Mouse (Mus musculus): ENCODE measurements at regions not wholly inside any gene's neighbourhood (a gene's known extent, or its start where the extent isn't known, plus 50 kb on each side); places are given as distances from the start of the nearest gene placed in this dataset.

DNA sequence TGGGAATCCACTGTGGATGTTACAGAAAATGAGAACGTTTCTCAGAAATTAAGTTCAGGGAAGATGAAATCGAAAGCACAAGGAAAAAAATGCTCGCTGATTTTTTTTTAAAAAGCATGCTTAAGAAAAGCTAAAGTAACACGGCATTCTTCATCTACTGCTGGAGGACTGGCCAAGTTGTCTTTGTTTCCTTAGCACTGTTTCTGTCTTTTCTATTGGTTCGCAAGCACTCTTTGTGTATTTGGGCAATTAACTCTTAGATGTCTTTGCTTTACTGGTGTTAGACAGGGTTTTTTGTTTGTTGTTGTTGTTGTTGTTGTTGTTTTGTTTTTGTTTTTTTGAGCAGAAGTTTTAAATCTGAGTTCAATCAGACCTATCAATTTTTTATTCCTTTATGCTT lies 301.4 kb upstream of the Noct start:
- TF ChIP-seq ZC3H11A (IDR thresholded peaks at IDR 0.05; ENCODE audit: borderline replicate concordance, low read depth, low read length) (no peak), HCFC1 (IDR thresholded peaks at IDR 0.05; ENCODE audit: borderline replicate concordance, insufficient read depth, low read length) (no peak)

Data from ES-E14 (cell line).